Mouse (Mus musculus): ENCODE data around the gene Yars2.

- TF ChIP-seq CTCF (IDR thresholded peaks at IDR 0.05 in 2 of 3, conservative IDR thresholded peaks at IDR 0.05 in 1 of 3; ENCODE audit: control insufficient read depth in 1 of 3, insufficient read depth in 1 of 3, low read depth in 2 of 3, low read length in 3 of 3, poor library complexity in 1 of 3, severe bottlenecking in 1 of 3) (peak in 2 of 3 experiments; percentile 6 to 38; a peak in 2 of 6 replicates), SMC3 (IDR thresholded peaks at IDR 0.05; ENCODE audit: low read depth, low read length) (no peak)
Observed at GRCm38 (mm10) chr16:16357908-16358307, 55.1 kb downstream of the Yars2 start.

Measured in MEL (cell line).